Mouse (Mus musculus): ENCODE results near the gene 4930447F04Rik.

4930447F04Rik gene

DNA sequence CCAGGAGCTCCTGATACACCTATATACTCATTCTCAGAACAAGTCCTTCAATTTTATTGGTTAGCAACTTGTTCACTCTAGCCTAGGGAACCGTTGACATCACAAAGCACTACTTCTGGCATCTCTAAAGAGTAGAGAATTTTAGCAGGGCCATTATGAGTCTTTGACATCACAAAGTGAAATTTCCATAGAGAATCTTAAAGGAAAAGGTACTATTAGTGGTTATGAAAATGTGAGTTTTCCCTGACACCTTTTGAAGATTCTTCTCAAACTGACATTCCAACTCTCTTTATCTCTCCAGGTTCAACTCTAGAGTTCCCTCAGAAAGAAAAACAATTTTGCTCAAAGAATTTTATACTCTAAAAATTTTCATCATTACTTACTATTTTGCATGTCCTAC lies at the start of gene 4930447F04Rik:
TSS of gene 4930447F04Rik (minus strand) at position 101 of the 400 bp plus-strand sequence.
- no peak for DNase-seq

Measured in cerebellum, adult 18-20 months (tissue).